Mouse (Mus musculus): ENCODE results near the gene Kdm2a.

DNA sequence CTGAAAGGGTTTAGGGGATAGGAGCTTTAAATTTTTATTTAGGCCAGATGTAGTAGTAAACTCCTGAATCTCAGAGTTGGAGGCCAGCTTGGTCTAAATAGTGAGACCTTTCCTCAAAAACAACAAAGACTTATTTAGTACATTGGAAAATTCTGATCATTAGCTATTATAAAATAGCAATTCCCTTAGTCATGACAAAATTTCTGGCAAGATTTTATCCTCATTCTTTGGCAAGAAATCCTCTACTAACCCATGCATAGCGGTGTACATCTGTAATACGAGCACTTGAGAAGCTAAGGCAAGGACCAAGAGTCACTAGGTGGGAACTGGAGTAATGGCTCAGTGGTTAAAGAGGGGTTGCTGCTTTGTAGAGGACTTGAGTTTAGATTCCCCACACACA, 27.4 kb downstream of the Kdm2a start:
- TF ChIP-seq CTCF (IDR thresholded peaks at IDR 0.05; ENCODE audit: low read depth, low read length) (no peak), POLR2A (IDR thresholded peaks at IDR 0.05; ENCODE audit: insufficient read depth, low read length) (no peak), EP300 (IDR thresholded peaks at IDR 0.05; ENCODE audit: insufficient read depth, low read depth, low read length) (no peak)
